Mouse (Mus musculus): ENCODE data around the gene Gpr180. TPM values are rescaled to one million over a fixed set of nuclear protein-coding genes. Genes with fewer than 3 reads are reported as not detected.

The Gpr180 gene
- polyA plus RNA-seq, 1 experiment = not detected

DNA sequence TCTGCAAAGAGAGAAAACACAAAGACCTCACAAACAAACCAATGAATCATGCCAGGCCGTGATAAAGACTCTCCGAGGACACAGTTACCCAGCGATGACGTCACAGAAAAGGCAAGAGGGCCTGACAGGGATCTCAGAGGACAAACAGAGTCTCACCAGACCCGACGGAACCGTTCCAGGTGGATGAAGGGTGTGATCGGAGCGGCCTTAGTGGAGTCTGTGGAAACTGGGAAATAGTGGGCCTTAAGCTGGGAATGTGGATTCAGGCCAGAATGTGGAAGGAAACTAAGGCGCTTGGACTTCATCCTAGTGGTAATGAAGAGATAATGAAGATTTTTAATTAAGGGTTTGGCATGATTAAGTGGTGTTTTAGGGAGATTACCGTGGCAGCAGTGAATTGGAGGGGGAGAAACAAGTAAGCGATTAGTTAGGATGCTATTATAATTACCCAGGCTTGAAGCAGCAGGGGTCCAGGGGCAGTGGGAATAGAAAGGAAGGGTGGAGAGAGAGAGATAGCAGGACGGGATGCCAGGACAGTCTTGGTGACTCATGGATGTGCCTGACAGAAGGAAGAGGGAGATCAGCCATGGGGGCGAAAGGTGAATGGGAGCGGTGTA lies 75.3 kb downstream of the Gpr180 start:
- 42% methylated on average over 15 of the region's 15 CpGs for WGBS
- TF ChIP-seq POLR2A (IDR thresholded peaks at IDR 0.05; ENCODE audit: insufficient read depth, low read depth, low read length) = no peak
- TF ChIP-seq CTCF (IDR thresholded peaks at IDR 0.05; ENCODE audit: insufficient read depth, low read depth, low read length) = no peak
- no peak overlapping the region for H3K4me3 ChIP-seq (ENCODE audit: insufficient read depth, low read depth, low read length)
- no peak overlapping the region for H3K27ac ChIP-seq (ENCODE audit: insufficient read depth, low read depth, low read length)
- peaks cover 5% of the 10 kb centered on the region; the same call in 1 of the 2 replicates for H3K4me1 ChIP-seq (ENCODE audit: control insufficient read depth, insufficient read depth, low read length)

Other genes with a start within 250 kb of the Gpr180 start
- gene Dct, start 84.9 kb upstream of the Gpr180 start, polyA plus RNA-seq (2012; ENCODE audit: insufficient read depth, insufficient read length, low replicate concordance, missing spikeins) = not detected in 2 replicates
- not detected in 2 replicates for gene Tgds, start 4.4 kb upstream of the Gpr180 start, polyA plus RNA-seq (2012; ENCODE audit: insufficient read depth, insufficient read length, low replicate concordance, missing spikeins)
- gene Sox21, start 99.9 kb downstream of the Gpr180 start, polyA plus RNA-seq (2012; ENCODE audit: insufficient read depth, insufficient read length, low replicate concordance, missing spikeins) = not detected in 2 replicates
- not detected in 2 replicates for gene Gm9376, start 129.8 kb downstream of the Gpr180 start, polyA plus RNA-seq (2012; ENCODE audit: insufficient read depth, insufficient read length, low replicate concordance, missing spikeins)